Comparison of ENCODE assay signal across 21 mouse cellular contexts in genomic region chr5:96681085-96681484, GRCm38 (mm10).
"Had no signal": no experiment of that assay in that cellular context is flagged by ENCODE, and none has a peak within 500 bp of the region (broad histone marks: within the 10 kb centered on the region; RNA-seq: fewer than 3 reads in every experiment).

No protein-coding gene starts in this region.

- H3K27ac ChIP-seq: kidney, postnatal 0 days; layer of hippocampus, adult 2 months; liver, embryonic 14.5 days; lung, embryonic 15.5 days; midbrain, embryonic 10.5 days; midbrain, embryonic 13.5 days; neural tube, embryonic 12.5 days; neural tube, embryonic 15.5 days had no signal

- H3K9me3 ChIP-seq: lung, embryonic 15.5 days; megakaryocyte, embryonic 14.5 days; midbrain, embryonic 10.5 days; midbrain, embryonic 13.5 days; neural tube, embryonic 12.5 days; neural tube, embryonic 15.5 days had no signal

- DNase-seq: kidney, adult 2 months; kidney, postnatal 25 days; layer of hippocampus, adult 9-11 months; lung, adult 18-20 months; right cerebral cortex, adult 18-20 months; right cerebral cortex, postnatal 14 days; right cerebral cortex, postnatal 4 days; thymus, adult 2 months; thymus, postnatal 14 days had no signal

- H3K9ac ChIP-seq: liver, embryonic 14.5 days; lung, embryonic 15.5 days; midbrain, embryonic 13.5 days; neural tube, embryonic 12.5 days; neural tube, embryonic 15.5 days had no signal

- H3K4me3 ChIP-seq: layer of hippocampus, adult 2 months; lung, embryonic 15.5 days; megakaryocyte, embryonic 14.5 days; midbrain, embryonic 10.5 days; midbrain, embryonic 13.5 days; neural tube, embryonic 12.5 days; neural tube, embryonic 15.5 days had no signal

- H3K4me1 ChIP-seq: lung, embryonic 15.5 days; megakaryocyte, embryonic 14.5 days; neural tube, embryonic 12.5 days; neural tube, embryonic 15.5 days had no signal

- ATAC-seq: intestine, postnatal 0 days; midbrain, embryonic 13.5 days; midbrain, embryonic 16.5 days had no signal

- H3K36me3 ChIP-seq: lung, embryonic 15.5 days; midbrain, embryonic 10.5 days; midbrain, embryonic 13.5 days; neural tube, embryonic 12.5 days; neural tube, embryonic 15.5 days had no signal

- H3K4me2 ChIP-seq: liver, embryonic 11.5 days; lung, embryonic 15.5 days; midbrain, embryonic 13.5 days; neural tube, embryonic 12.5 days; neural tube, embryonic 15.5 days had no signal

- H3K27me3 ChIP-seq: lung, embryonic 15.5 days; megakaryocyte, embryonic 14.5 days; midbrain, embryonic 13.5 days; neural tube, embryonic 12.5 days; neural tube, embryonic 15.5 days had no signal
